Mouse (Mus musculus): Measurements from ENCODE around the gene Tapbp. TPM values are rescaled to one million over a fixed set of nuclear protein-coding genes. Genes with fewer than 3 reads are reported as not detected.

Gene Tapbp
- polyA plus RNA-seq, 1 experiment from 2014 or later: 102 TPM

DNA sequence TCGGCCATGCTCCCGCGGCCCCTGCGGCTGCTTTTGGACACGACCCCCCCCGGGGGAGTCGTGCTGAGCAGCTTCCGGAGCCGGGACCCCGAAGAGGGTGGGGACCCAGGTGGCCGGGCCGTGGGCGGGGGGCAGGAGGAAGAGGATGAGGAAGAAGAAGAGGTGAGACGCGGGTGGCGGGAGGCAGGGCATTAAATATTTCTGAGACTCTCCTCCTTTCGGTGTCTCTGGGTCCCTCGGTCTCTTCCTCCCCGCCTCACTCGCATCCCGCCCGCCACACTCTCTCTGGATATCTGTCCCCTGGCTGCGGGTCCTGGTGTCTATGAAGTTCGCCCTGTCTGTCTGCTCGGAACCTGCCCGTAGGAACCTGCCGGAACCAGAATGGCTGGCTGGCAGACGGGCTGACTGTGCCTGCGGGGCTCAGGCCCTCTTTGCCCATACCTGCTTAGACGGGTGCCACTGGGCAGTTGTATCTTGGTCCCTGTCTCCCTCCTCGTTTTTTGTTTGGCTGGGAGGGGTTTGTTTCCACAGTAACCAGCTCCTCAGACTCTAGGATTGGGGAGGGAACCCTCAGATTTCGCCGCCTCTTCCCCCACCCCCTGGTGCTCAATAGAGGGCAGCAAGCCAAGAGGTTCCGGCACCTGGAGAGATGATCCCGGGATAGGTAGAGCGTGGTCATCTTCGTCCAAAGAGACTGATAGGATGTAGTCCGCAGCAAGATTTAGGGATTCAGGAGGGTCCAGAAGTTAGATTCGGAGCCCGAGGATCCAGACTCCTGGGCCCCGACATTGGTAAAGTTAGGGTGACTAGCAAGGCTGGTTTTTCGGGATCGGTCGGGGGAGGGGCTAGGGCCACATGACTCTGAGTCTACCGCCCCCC lies 14.8 kb downstream of the Tapbp start:
- ATAC-seq: no peak
- H3K27ac ChIP-seq (ENCODE audit: low read depth, low read length): peak overlapping the region; percentile 83
- 1% methylated on average over 39 of the region's 45 CpGs for WGBS

DNA sequence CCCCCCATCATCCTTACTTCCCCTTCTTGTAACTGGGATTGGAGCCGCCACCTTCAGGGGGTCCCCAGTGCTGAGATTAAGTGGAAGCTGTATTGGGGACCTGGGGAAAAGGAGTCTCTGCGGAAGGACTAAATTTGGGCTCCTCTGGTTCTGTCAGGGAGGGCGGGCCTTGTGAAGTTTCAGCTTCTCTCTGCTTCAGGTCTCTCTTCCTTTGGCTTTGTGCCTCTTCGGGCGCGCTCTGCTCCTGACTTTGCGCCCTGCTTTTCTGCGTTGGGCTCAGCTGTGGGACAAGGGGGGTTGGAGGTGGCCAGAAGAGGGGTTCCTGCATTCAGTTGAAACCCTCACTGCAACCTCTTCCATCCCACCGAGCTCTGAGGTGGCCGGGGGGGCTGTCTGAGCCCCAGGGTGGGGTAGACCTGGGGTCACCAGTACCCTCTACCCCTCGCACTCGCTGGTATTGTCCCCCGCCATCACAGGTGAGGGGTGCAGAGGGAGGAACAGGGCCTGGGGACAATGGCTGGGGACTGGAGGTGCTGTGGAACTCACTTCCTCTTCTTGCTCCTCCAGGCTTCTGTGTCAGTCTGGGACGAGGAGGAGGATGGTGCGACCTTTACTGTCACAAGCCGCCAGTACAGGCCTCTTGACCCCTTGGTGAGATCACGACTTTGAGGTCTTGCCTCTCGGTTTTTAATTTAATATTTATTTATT lies 15.6 kb downstream of the Tapbp start:
- no peaks in the 10 kb centered on the region for H3K4me1 ChIP-seq (replicated peaks; ENCODE audit: control insufficient read depth, insufficient read depth, low read length)
- H3K9ac ChIP-seq (ENCODE audit: low read depth, low read length): 0 out of 2 replicates have a peak overlapping the region, but pooled peaks have one; percentile 81
- no peaks in the 10 kb centered on the region for H3K27me3 ChIP-seq (replicated peaks; ENCODE audit: control insufficient read depth, insufficient read depth, low read length)
- H3K36me3 ChIP-seq (ENCODE audit: control insufficient read depth, insufficient read depth): peaks cover 38% of the 10 kb centered on the region; the same call in 1 of the 2 replicates
- 52% methylated on average over 18 of the region's 18 CpGs for WGBS
- TF ChIP-seq CTCF (IDR thresholded peaks at IDR 0.05; ENCODE audit: low read depth): no peak
- H3K4me3 ChIP-seq (ENCODE audit: low read depth, low read length): peak overlapping the region; percentile 81
- H3K4me2 ChIP-seq (replicated peaks; ENCODE audit: low read depth): peak overlapping the region; percentile 100
- H3K27ac ChIP-seq (ENCODE audit: low read depth, low read length): no peak overlapping the region
- no peak for ATAC-seq
- H3K9me3 ChIP-seq (ENCODE audit: control insufficient read depth): no peaks in the 10 kb centered on the region

More for the DNA sequence above, 14.8 kb downstream of the Tapbp start:
- peak overlapping the region; percentile 100 for H3K4me2 ChIP-seq (replicated peaks; ENCODE audit: low read depth)
- no peaks in the 10 kb centered on the region for H3K27me3 ChIP-seq (replicated peaks; ENCODE audit: control insufficient read depth, insufficient read depth, low read length)
- H3K9ac ChIP-seq (ENCODE audit: low read depth, low read length): peak overlapping the region; percentile 81
- TF ChIP-seq CTCF (IDR thresholded peaks at IDR 0.05; ENCODE audit: low read depth): 0 out of 2 replicates have a peak, but pooled peaks have one; percentile 1
- H3K36me3 ChIP-seq (ENCODE audit: control insufficient read depth, insufficient read depth): peaks cover 42% of the 10 kb centered on the region
- H3K4me3 ChIP-seq (ENCODE audit: low read depth, low read length): peak overlapping the region; percentile 81
- H3K9me3 ChIP-seq (ENCODE audit: control insufficient read depth): no peaks in the 10 kb centered on the region
- no peaks in the 10 kb centered on the region for H3K4me1 ChIP-seq (replicated peaks; ENCODE audit: control insufficient read depth, insufficient read depth, low read length)

DNA sequence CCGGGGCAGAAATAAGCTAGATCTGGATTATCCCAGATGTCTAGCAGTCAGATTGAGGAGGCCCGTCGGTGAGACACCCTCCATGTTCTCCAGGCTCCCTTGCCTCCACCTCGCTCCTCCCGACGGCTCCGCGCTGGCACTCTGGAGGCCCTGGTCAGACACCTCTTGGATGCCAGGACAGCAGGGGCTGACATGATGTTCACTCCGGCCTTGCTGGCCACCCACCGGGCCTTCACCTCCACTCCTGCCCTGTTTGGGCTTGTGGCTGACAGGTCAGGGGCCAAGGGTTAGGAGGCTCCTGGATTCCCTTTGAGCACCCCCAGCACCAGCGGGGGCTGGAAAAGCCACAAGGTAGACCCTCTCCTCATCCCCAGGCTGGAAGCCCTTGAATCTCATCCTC lies 16.2 kb downstream of the Tapbp start:
- Histone ChIP-seq H3K4me2 (replicated peaks; ENCODE audit: low read depth) (no peak overlapping the region), H3K36me3 (ENCODE audit: control insufficient read depth, insufficient read depth) (peaks cover 33% of the 10 kb centered on the region; the same call in 1 of the 2 replicates), H3K9me3 (ENCODE audit: control insufficient read depth) (no peaks in the 10 kb centered on the region), H3K9ac (ENCODE audit: low read depth, low read length) (no peak overlapping the region), H3K4me1 (replicated peaks; ENCODE audit: control insufficient read depth, insufficient read depth, low read length) (no peaks in the 10 kb centered on the region), H3K4me3 (ENCODE audit: low read depth, low read length) (no peak overlapping the region), H3K27me3 (replicated peaks; ENCODE audit: control insufficient read depth, insufficient read depth, low read length) (no peaks in the 10 kb centered on the region), H3K27ac (ENCODE audit: low read depth, low read length) (no peak overlapping the region)
- 90% methylated on average over 11 of the region's 11 CpGs for WGBS
- TF ChIP-seq CTCF (IDR thresholded peaks at IDR 0.05; ENCODE audit: low read depth): no peak
- no peak for ATAC-seq

DNA sequence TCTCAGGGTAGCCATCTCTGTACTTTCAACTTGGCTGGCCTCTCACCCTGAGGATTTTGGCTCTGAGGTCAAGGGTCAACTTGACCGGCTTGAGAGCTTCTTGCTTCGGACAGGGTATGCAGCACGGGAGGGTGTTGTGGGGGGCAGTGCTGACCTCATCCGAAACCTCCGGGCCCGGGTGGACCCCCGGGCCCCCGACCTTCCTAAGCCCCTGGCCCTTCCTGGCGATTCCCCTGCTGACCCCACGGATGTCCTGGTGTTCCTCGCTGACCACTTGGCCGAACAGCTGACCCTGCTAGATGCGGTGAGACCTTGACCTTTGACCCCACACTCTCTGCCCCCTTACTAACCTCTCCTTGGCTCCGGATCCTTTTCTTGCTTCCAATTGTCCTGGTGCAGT lies 16.7 kb downstream of the Tapbp start:
- H3K4me1 ChIP-seq (replicated peaks; ENCODE audit: control insufficient read depth, insufficient read depth, low read length): no peaks in the 10 kb centered on the region
- TF ChIP-seq CTCF (IDR thresholded peaks at IDR 0.05; ENCODE audit: low read depth): no peak
- H3K27me3 ChIP-seq (replicated peaks; ENCODE audit: control insufficient read depth, insufficient read depth, low read length): no peaks in the 10 kb centered on the region
- ATAC-seq: no peak
- H3K9me3 ChIP-seq (ENCODE audit: control insufficient read depth): no peaks in the 10 kb centered on the region
- WGBS: 88% methylated on average over 14 of the region's 14 CpGs
- no peak overlapping the region for H3K27ac ChIP-seq (ENCODE audit: low read depth, low read length)
- H3K4me2 ChIP-seq (replicated peaks; ENCODE audit: low read depth): no peak overlapping the region
- peaks cover 37% of the 10 kb centered on the region; the same call in 1 of the 2 replicates for H3K36me3 ChIP-seq (ENCODE audit: control insufficient read depth, insufficient read depth)
- H3K4me3 ChIP-seq (ENCODE audit: low read depth, low read length): no peak overlapping the region
- H3K9ac ChIP-seq (ENCODE audit: low read depth, low read length): no peak overlapping the region

DNA sequence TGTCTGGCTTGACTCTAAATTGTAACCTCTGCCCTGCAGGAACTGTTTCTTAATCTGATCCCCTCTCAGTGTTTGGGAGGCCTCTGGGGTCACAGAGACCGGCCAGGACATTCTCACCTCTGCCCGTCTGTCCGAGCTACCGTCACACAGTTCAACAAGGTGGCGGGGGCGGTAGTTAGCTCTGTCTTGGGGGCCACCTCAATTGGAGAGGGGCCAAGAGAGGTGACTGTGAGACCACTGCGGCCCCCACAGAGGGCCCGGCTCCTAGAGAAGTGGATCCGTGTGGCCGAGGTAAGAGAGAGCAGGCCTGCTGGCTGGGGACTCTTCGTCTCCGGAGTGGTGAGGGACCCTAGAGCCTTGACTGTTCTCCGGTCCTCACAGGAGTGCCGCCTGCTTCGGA lies 17.3 kb downstream of the Tapbp start:
- no peak overlapping the region for H3K27ac ChIP-seq (ENCODE audit: low read depth, low read length)
- WGBS: 93% methylated on average over 15 of the region's 15 CpGs
- H3K4me2 ChIP-seq (replicated peaks; ENCODE audit: low read depth): no peak overlapping the region
- no peak for TF ChIP-seq CTCF (IDR thresholded peaks at IDR 0.05; ENCODE audit: low read depth)
- H3K9me3 ChIP-seq (ENCODE audit: control insufficient read depth): no peaks in the 10 kb centered on the region
- peaks cover 36% of the 10 kb centered on the region; the same call in 1 of the 2 replicates for H3K36me3 ChIP-seq (ENCODE audit: control insufficient read depth, insufficient read depth)
- no peaks in the 10 kb centered on the region for H3K4me1 ChIP-seq (replicated peaks; ENCODE audit: control insufficient read depth, insufficient read depth, low read length)
- no peaks in the 10 kb centered on the region for H3K27me3 ChIP-seq (replicated peaks; ENCODE audit: control insufficient read depth, insufficient read depth, low read length)
- H3K9ac ChIP-seq (ENCODE audit: low read depth, low read length): no peak overlapping the region
- no peak overlapping the region for H3K4me3 ChIP-seq (ENCODE audit: low read depth, low read length)
- ATAC-seq: no peak

DNA sequence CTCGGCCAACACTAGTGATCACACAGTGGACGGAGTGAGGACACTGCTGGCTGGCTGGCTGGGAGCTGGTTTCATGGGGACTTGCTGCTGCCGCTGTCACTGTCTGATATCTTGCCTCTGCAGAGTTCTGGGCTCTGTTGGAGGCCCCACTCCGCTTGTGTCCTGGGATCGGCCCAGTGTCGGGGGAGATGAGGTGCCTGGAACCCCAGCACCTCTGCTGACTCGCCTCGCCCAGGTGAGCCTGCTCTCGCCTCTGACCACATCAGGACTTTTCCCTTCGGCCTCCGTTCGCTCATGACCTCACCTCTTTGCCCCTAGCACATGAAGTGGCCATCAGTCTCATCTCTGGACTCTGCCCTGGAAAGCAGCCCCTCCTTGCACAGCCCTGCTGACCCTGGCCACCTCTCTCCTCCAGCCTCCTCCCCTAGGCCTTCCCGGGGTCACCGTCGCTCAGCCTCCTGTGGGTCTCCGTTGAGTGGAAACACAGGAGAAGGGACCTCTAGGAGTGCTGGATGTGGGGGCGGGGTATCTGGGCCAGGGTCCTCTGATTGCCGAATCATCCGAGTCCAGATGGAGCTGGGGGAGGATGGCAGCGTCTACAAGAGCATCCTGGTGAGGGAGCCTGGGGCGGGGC lies 19.8 kb downstream of the Tapbp start:
- H3K9ac ChIP-seq (ENCODE audit: low read depth, low read length): no peak overlapping the region
- no peaks in the 10 kb centered on the region for H3K9me3 ChIP-seq (ENCODE audit: control insufficient read depth)
- no peaks in the 10 kb centered on the region for H3K27me3 ChIP-seq (replicated peaks; ENCODE audit: control insufficient read depth, insufficient read depth, low read length)
- no peaks in the 10 kb centered on the region; the same call in 1 of the 2 replicates for H3K4me1 ChIP-seq (replicated peaks; ENCODE audit: control insufficient read depth, insufficient read depth, low read length)
- no peak for TF ChIP-seq CTCF (IDR thresholded peaks at IDR 0.05; ENCODE audit: low read depth)
- 90% methylated on average over 21 of the region's 21 CpGs for WGBS
- no peak overlapping the region for H3K27ac ChIP-seq (ENCODE audit: low read depth, low read length)
- no peak for ATAC-seq
- H3K4me2 ChIP-seq (replicated peaks; ENCODE audit: low read depth): no peak overlapping the region
- peaks cover 33% of the 10 kb centered on the region; the same call in 1 of the 2 replicates for H3K36me3 ChIP-seq (ENCODE audit: control insufficient read depth, insufficient read depth)
- no peak overlapping the region for H3K4me3 ChIP-seq (ENCODE audit: low read depth, low read length)

All from intestine, postnatal 0 days (tissue).